Mouse (Mus musculus) 3134 (cell line): ENCODE data around the gene Defb43.

ENCODE experiments used
- DNase-seq: peaks from one replicate; pipeline ENCODE4 v3.0.0-alpha.2; 2011; ENCODE audit warnings: low spot score; ENCODE audit not compliant: insufficient read length; ENCODE audit errors: extremely low read depth

Gene Defb43

DNA sequence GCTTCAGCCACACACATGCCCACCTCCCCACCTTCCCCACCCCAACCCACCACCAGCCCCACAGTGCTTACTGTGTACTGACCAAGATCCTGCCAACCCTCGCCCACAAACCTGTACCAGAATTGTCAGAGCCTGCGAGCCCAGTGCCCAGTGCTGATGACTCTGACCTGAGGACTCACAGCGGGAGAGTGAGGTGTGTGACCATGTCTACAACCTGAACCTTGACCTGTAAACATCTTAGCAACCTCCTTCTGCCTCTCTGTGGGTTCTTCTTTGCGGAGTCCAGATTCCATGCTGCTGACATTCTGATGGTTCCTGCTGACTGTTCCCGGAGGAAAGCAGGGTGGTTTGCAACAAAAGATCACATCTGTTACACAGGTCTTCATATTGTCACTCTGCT is 53.8 kb downstream of the Defb43 start:
- DNase-seq: no peak

DNA sequence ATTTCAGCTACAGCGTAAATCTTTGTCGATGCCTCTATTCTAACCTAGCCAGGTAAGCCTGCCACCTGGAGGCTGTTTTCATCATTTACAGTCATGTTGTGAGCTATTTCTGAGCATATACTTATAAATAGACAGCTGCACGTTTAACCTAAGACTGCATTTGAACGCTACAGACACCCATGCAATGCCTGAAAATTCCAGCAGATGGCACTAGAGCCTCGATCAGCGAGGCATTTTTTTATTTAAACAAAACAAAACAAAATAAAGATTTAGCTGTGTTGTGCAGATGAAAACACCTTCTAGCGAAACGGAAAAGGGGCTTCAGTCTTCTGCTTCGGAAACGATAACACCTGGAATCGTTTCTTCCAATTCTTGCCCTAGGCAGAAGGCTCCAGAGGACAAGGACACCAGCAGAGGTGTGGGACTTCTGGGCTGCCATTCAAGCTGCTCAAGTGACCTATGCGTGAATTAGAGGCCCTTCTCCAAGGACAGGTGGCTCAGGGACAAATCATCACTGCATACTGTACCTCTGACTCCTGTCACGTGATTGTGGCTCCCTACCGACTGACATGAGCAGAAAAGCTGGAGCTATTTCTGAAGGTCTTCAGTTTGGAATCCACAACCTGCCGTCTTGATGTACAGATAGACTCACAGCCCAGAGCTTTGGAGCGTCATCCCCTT is 55.2 kb downstream of the Defb43 start:
- DNase-seq: no peak
